Mouse (Mus musculus): ENCODE results near the gene Tiparp.

DNA sequence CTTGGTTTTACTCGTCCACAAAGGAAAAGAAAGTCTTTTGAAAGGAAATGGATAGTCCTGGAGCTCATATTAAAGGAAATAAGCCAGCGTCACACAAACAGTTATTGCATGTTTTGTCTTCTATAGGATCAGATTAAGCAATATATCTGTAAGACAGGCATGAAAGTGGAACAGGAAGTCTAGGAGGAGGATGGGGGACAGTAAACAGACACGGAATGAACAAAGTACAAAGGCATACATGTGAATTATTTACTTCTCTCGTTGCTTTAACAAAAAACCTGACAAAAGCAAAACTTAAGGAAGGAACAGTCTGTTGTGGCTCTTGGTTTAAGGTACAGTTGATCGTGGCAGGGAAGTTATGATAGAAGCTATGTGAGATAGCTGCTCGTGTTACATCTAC is 21.6 kb downstream of the Tiparp start:
- TF ChIP-seq CTCF (IDR thresholded peaks at IDR 0.05; ENCODE audit: borderline replicate concordance, control insufficient read depth, extremely low read depth, insufficient read depth, low read length, poor library complexity) = no peak
- no peak for TF ChIP-seq POLR2A (IDR thresholded peaks at IDR 0.05; ENCODE audit: control insufficient read depth, extremely low read depth, insufficient read depth, low read length, poor library complexity)

Data from thymus, adult 2 months (tissue).